ENCODE assay signal across 8 mouse cellular contexts in genomic region chr5:115534856-115535255, GRCm38 (mm10). TPM values are rescaled to one million over a fixed set of nuclear protein-coding genes. Genes with fewer than 3 reads are reported as not detected.
DNase-seq lines count a peak whose midpoint lies in the region; ATAC-seq and TF ChIP-seq lines count a peak whose summit lies in the region.

No protein-coding gene starts in this region.

- no peak for ATAC-seq in midbrain, embryonic 12.5 days (ENCODE audit: low FRiP score, low read depth)
- ATAC-seq in midbrain, embryonic 13.5 days: no peak
- no peak for ATAC-seq in limb, embryonic 14.5 days (ENCODE audit: low FRiP score, low read depth)

- H3K4me3 ChIP-seq in midbrain, embryonic 12.5 days: no peak overlapping the region
- H3K4me3 ChIP-seq in midbrain, embryonic 13.5 days (replicated peaks): no peak overlapping the region
- H3K4me3 ChIP-seq in embryonic fibroblast, embryonic 13.5 days (ENCODE audit: insufficient read depth, low read length): no peak overlapping the region
- H3K4me3 ChIP-seq in limb, embryonic 14.5 days (replicated peaks; ENCODE audit: low read length): no peak overlapping the region

- WGBS in midbrain, embryonic 12.5 days: 67% methylated on average over 8 of the region's 8 CpGs
- 70% methylated on average over 8 of the region's 8 CpGs for WGBS in midbrain, embryonic 13.5 days
- 20% methylated on average over 8 of the region's 8 CpGs for WGBS in limb, embryonic 14.5 days

- DNase-seq in limb, embryonic 14.5 days (ENCODE audit: low spot score): no peak
- peak; percentile 23 for DNase-seq in splenic B cell, adult 2 months (ENCODE audit: low read depth, low spot score)
- DNase-seq in left cerebral cortex, postnatal 14 days (ENCODE audit: low spot score in 2 of 2): no peak
- DNase-seq in c-Kit-positive CD71-positive TER-119-positive erythroid progenitor cells, embryonic 14.5 days (ENCODE audit: low spot score): no peak
- no peak for DNase-seq in cerebellum, adult 11 months

- peaks cover 10% of the 10 kb centered on the region; the same call in 1 of the 2 replicates for H3K27me3 ChIP-seq in midbrain, embryonic 12.5 days
- no peaks in the 10 kb centered on the region for H3K27me3 ChIP-seq in midbrain, embryonic 13.5 days
- H3K27me3 ChIP-seq in limb, embryonic 14.5 days (ENCODE audit: control insufficient read depth, insufficient read depth, low read length): no peaks in the 10 kb centered on the region
- H3K27me3 ChIP-seq in splenic B cell, adult 2 months (ENCODE audit: control insufficient read depth, insufficient read depth, low read length, poor library complexity, severe bottlenecking): no peaks in the 10 kb centered on the region

- 0 out of 2 replicates have a peak overlapping the region, but pooled peaks have one; percentile 7 for H3K27ac ChIP-seq in midbrain, embryonic 12.5 days (replicated peaks)
- H3K27ac ChIP-seq in midbrain, embryonic 13.5 days: no peak overlapping the region
- H3K27ac ChIP-seq in embryonic fibroblast, embryonic 13.5 days (ENCODE audit: insufficient read depth, low read length): peak overlapping the region; percentile 31; the same call in 1 of the 2 replicates
- peak overlapping the region; percentile 26; the same call in 1 of the 2 replicates for H3K27ac ChIP-seq in limb, embryonic 14.5 days (replicated peaks; ENCODE audit: low read depth, low read length)

- no peak overlapping the region for H3K9ac ChIP-seq in midbrain, embryonic 12.5 days (replicated peaks)
- H3K9ac ChIP-seq in midbrain, embryonic 13.5 days (replicated peaks): no peak overlapping the region
- peak overlapping the region; percentile 41 for H3K9ac ChIP-seq in limb, embryonic 14.5 days (ENCODE audit: low read depth, low read length, severe bottlenecking)

- H3K36me3 ChIP-seq in midbrain, embryonic 12.5 days: no peaks in the 10 kb centered on the region
- H3K36me3 ChIP-seq in midbrain, embryonic 13.5 days: no peaks in the 10 kb centered on the region
- 0 out of 2 replicates have a peak, but pooled peaks cover 7% of the 10 kb centered on the region for H3K36me3 ChIP-seq in limb, embryonic 14.5 days (ENCODE audit: control insufficient read depth, insufficient read depth, low read length)
- H3K36me3 ChIP-seq in splenic B cell, adult 2 months (ENCODE audit: control insufficient read depth, insufficient read depth, low read length, poor library complexity, severe bottlenecking): no peaks in the 10 kb centered on the region

- peaks cover 28% of the 10 kb centered on the region for H3K4me1 ChIP-seq in midbrain, embryonic 12.5 days
- peaks cover 47% of the 10 kb centered on the region for H3K4me1 ChIP-seq in midbrain, embryonic 13.5 days (replicated peaks)
- peaks cover 43% of the 10 kb centered on the region for H3K4me1 ChIP-seq in embryonic fibroblast, embryonic 13.5 days (ENCODE audit: control insufficient read depth, insufficient read depth, low read length)
- H3K4me1 ChIP-seq in limb, embryonic 14.5 days (ENCODE audit: control insufficient read depth, insufficient read depth, low read length): peaks cover 73% of the 10 kb centered on the region

- no peak for TF ChIP-seq CTCF in embryonic fibroblast, embryonic 13.5 days (IDR thresholded peaks at IDR 0.05; ENCODE audit: borderline replicate concordance, insufficient read depth, low read length)

- intact Hi-C loops in left cerebral cortex, postnatal 14 days (cut with DNase I): no loop called here

- no peaks in the 10 kb centered on the region for H3K9me3 ChIP-seq in midbrain, embryonic 12.5 days
- H3K9me3 ChIP-seq in midbrain, embryonic 13.5 days: no peaks in the 10 kb centered on the region
- no peaks in the 10 kb centered on the region for H3K9me3 ChIP-seq in limb, embryonic 14.5 days (ENCODE audit: control insufficient read depth, low read length)

- no peak overlapping the region for H3K4me2 ChIP-seq in midbrain, embryonic 12.5 days (replicated peaks)
- no peak overlapping the region for H3K4me2 ChIP-seq in midbrain, embryonic 13.5 days (replicated peaks)
- peak overlapping the region; percentile 25; the same call in 1 of the 2 replicates for H3K4me2 ChIP-seq in limb, embryonic 14.5 days (replicated peaks; ENCODE audit: low read depth, low read length, severe bottlenecking)

- no peak for TF ChIP-seq POLR2A in embryonic fibroblast, embryonic 13.5 days (IDR thresholded peaks at IDR 0.05; ENCODE audit: low read depth, low read length)
- TF ChIP-seq POLR2A in limb, embryonic 14.5 days (IDR thresholded peaks at IDR 0.05; ENCODE audit: borderline replicate concordance, extremely low read depth, insufficient read depth, insufficient read length): no peak

RNA-seq across cellular contexts. Expression of gene Rplp0, which starts 24.4 kb away (rescaled TPM):
- 863 and 871 TPM in 2 replicates for polyA plus RNA-seq in midbrain, embryonic 12.5 days (2016; fragmentation: Nextera tagmentation; extraction: Ambion mirVana)
- polyA plus RNA-seq in midbrain, embryonic 13.5 days (2015; fragmentation: Nextera tagmentation; extraction: Ambion mirVana): 905 and 914 TPM in 2 replicates
- polyA plus RNA-seq in embryonic fibroblast, embryonic 13.5 days (2011; ENCODE audit: insufficient read length, low read depth, missing spikeins): 3,023 and 3,024 TPM in 2 replicates
- polyA plus RNA-seq in limb, embryonic 14.5 days (2012; rRNA removed): 3,411 and 4,152 TPM in 2 replicates
- polyA plus RNA-seq in limb, embryonic 14.5 days (2014; fragmentation: Nextera tagmentation; extraction: Ambion mirVana): 2,030 and 2,068 TPM in 2 replicates
- total RNA-seq in left cerebral cortex, postnatal 14 days (2021): 100 to 1,000 TPM; 286 to 303 TPM

RNA-seq across cellular contexts. Expression of gene Pxn, which starts 28.4 kb away (rescaled TPM):
- 24.0 and 27.2 TPM in 2 replicates for polyA plus RNA-seq in midbrain, embryonic 12.5 days (2016; fragmentation: Nextera tagmentation; extraction: Ambion mirVana)
- 16.2 and 18.3 TPM in 2 replicates for polyA plus RNA-seq in midbrain, embryonic 13.5 days (2015; fragmentation: Nextera tagmentation; extraction: Ambion mirVana)
- polyA plus RNA-seq in embryonic fibroblast, embryonic 13.5 days (2011; ENCODE audit: insufficient read length, low read depth, missing spikeins): 25.7 and 35.2 TPM in 2 replicates
- 119 and 145 TPM in 2 replicates for polyA plus RNA-seq in limb, embryonic 14.5 days (2012; rRNA removed)
- 25.0 and 26.3 TPM in 2 replicates for polyA plus RNA-seq in limb, embryonic 14.5 days (2014; fragmentation: Nextera tagmentation; extraction: Ambion mirVana)
- total RNA-seq in left cerebral cortex, postnatal 14 days (2021): 10 to 100 TPM; 20.8 to 22.1 TPM

RNA-seq across cellular contexts. Expression of gene Gcn1l1, which starts 30.2 kb away (rescaled TPM):
- polyA plus RNA-seq in midbrain, embryonic 12.5 days (2016; fragmentation: Nextera tagmentation; extraction: Ambion mirVana): 63.1 and 65.3 TPM in 2 replicates
- 48.6 and 49.1 TPM in 2 replicates for polyA plus RNA-seq in midbrain, embryonic 13.5 days (2015; fragmentation: Nextera tagmentation; extraction: Ambion mirVana)
- 39.5 and 40.7 TPM in 2 replicates for polyA plus RNA-seq in embryonic fibroblast, embryonic 13.5 days (2011; ENCODE audit: insufficient read length, low read depth, missing spikeins)
- 47.0 and 59.2 TPM in 2 replicates for polyA plus RNA-seq in limb, embryonic 14.5 days (2012; rRNA removed)
- 42.8 and 49.7 TPM in 2 replicates for polyA plus RNA-seq in limb, embryonic 14.5 days (2014; fragmentation: Nextera tagmentation; extraction: Ambion mirVana)
- total RNA-seq in left cerebral cortex, postnatal 14 days (2021): 10 to 100 TPM; 64.0 to 69.7 TPM

RNA-seq across cellular contexts. Expression of gene Sirt4, which starts 50.3 kb away (rescaled TPM):
- 24.2 and 26.2 TPM in 2 replicates for polyA plus RNA-seq in midbrain, embryonic 12.5 days (2016; fragmentation: Nextera tagmentation; extraction: Ambion mirVana)
- polyA plus RNA-seq in midbrain, embryonic 13.5 days (2015; fragmentation: Nextera tagmentation; extraction: Ambion mirVana): 26.1 and 28.7 TPM in 2 replicates
- polyA plus RNA-seq in embryonic fibroblast, embryonic 13.5 days (2011; ENCODE audit: insufficient read length, low read depth, missing spikeins): 12.8 and 18.5 TPM in 2 replicates
- polyA plus RNA-seq in limb, embryonic 14.5 days (2012; rRNA removed): 69.2 and 82.4 TPM in 2 replicates
- polyA plus RNA-seq in limb, embryonic 14.5 days (2014; fragmentation: Nextera tagmentation; extraction: Ambion mirVana): 20.4 and 24.1 TPM in 2 replicates
- 10 to 100 TPM; 27.4 to 27.7 TPM for total RNA-seq in left cerebral cortex, postnatal 14 days (2021)
